Mouse (Mus musculus): Measurements from ENCODE around the gene Smg6.

DNA sequence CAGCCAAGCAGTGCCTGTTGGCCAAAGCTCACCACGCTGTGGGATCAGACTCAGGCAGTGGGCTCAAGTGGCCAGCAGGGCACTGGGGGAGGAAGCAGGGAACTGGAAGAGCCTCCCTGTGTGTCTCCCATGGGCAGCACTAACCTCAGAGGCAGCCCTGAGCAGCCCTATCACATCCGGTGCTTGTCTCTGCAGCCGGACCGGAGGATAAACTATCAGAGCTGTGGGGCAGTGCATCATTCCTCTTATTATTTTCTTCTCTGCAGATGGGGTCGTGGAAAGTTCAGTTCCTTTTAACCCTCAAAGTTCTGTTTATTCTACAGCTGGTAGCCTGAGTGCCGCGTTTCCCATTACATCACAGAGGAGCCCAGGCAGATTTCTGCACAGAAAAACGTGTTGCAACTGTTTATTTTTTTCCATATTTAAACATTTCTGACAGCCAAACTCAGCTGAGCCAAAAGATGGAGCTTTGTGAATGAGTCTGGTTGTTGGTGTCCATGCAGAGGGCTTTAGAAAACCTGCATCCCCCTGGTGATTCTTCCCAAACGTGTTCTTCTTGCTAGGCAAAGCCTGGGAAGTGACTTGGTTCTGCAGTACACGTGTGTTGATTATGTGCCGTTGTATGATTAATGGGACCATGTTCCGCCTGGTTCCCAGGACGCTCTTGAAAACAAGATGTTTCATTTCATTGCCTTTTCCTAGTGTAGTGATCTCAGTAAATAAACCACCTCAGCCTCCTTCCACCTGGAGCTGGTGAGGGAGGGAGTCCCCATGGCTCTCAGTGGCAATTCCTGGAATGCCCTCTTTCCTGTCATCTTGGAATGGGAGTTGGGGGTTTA is 126.3 kb downstream of the Smg6 start:
- TF ChIP-seq EP300 (IDR thresholded peaks at IDR 0.05; ENCODE audit: insufficient read depth, low read depth, low read length), result no peak
- TF ChIP-seq CTCF (IDR thresholded peaks at IDR 0.05; ENCODE audit: low read depth, low read length), result no peak
- TF ChIP-seq POLR2A (IDR thresholded peaks at IDR 0.05; ENCODE audit: insufficient read depth, low read length), result no peak

All from ES-Bruce4 (cell line).